Mouse (Mus musculus): ENCODE measurements around the gene Cyp2c54.
"Not testable (repeated sequence)": the region's sequence is repeated elsewhere in the genome, so short reads cannot be mapped to it uniquely, and the experiment has no call there.

The Cyp2c54 gene

DNA sequence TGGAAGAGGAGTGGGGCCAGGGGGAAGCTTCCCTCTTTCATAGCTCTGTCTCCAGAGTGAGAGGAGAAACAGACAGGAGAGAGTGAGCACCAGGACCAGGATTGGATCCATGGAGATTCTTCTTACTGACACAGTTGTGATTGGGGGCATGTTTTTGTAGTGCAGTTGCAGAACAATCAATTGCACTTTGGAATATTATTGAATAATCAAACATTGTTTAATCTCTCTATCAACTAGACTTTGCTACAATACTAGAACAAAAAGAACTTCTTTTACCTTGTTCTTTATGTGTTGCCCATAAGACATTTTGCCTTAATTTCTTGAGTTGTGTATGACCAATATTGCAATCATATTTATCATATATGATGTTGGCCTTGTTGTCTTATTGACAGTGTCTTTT, at the start of gene Cyp2c54:
Gene Cyp2c54, minus strand, starts transcription at position 127 of the 400 bp plus-strand sequence.
- no peak for DNase-seq (ENCODE audit: low read depth, low spot score)

DNA sequence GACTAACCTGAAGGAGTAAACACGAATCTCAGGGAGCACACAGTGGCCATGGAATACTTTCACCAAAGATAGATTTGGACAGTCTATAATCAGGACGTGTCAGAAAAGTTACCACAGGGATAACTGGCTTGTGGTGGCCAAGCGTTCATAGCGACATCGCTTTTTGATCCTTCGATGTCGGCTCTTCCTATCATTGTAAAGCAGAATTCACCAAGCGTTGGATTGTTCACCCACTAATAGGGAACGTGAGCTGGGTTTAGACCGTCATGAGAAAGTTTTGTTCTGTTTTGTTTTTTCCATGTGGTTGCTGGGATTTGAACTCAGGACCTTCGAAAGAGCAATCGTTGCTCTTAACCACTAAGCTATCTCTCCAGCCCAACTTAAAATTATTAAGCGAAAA, 46.0 kb upstream of the Cyp2c54 start:
- DNase-seq (ENCODE audit: low read depth, low spot score), result not testable (repeated sequence)

DNA sequence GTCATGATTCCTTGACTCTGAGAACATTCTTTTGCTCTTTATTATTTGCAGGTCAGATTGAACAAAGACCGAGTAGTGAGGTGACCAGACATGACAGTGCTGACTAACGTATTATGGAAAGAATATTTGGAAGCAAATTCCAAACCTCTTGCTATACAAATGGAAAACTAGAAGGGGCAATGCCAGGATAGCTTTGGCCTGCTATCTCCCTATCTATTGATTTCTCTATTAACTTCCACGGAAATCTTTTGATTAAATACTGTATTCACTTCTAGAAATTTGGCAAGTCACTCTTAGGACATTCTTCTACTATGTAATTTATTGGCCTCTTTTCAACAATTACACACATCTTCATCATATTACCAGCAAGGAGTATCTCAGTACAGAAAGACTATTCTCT, 17.5 kb upstream of the Cyp2c54 start:
- no peak for DNase-seq (ENCODE audit: low read depth, low spot score)

DNA sequence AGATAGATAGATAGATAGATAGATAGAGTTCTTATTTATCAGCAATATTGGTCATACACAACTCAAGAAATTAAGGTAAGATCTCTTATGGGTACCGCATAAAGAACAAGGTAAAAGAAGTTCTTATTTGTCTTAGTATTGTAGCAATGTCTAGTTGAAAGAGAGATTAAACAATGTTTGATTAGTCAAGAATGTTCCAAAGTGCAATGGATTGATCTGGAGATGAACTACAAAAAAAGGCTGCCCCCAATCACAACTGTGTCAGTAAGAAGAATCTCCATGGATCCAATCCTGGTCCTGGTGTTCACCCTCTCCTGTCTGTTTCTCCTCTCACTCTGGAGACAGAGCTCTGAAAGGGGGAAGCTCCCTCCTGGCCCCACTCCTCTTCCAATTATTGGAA, 15.8 kb upstream of the Cyp2c54 start, which contains the start of gene Cyp2c50:
Gene Cyp2c50, plus strand, starts transcription at position 268 of the 400 bp plus-strand sequence.
- not testable (repeated sequence) for DNase-seq (ENCODE audit: low read depth, low spot score)

DNA sequence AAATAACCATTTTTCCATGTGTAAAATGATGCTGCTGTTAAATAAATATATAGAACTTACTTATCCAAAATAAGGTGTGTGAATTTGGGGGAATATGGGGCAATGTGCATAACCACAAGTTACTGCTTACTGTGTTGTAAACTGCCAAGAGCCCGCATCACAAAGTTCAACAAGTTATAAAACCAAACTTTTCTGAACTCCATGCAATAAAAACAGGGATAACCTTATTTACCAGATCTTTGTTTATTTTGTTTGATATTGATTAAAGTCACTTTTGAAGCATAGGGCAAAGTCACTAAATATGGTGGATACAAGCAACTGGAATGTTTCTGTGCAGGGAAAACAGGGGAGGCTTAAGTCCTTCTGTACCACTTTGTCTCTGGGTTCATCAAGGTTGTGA, 14.8 kb upstream of the Cyp2c54 start:
- DNase-seq (ENCODE audit: low read depth, low spot score), result no peak

DNA sequence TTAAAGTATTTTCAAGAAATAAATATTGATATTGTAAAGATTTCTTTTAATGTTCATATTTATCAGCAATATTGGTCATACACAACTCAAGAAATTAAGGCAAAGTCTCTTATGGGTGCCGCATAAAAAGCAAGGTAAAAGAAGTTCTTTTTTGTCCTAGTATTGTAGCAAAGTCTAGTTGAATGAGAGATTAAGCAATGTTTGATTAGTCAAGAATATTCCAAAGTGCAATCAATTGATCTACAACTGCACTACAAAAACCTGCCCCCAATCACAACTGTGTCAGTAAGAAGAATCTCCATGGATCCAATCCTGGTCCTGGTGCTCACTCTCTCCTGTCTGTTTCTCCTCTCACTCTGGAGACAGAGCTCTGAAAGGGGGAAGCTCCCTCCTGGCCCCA, 81.5 kb downstream of the Cyp2c54 start, which contains the start of gene Cyp2c37:
Gene Cyp2c37, plus strand, starts transcription at position 285 of the 400 bp plus-strand sequence.
- not testable (repeated sequence) for DNase-seq (ENCODE audit: low read depth, low spot score)

- DNase-seq (ENCODE audit: low read depth, low spot score), result no peak
These were observed 84.2 kb downstream of the Cyp2c54 start for GRCm38 (mm10) chr19:39989471-39989870.

Measured in embryo, embryonic 11.5 days (tissue).